Mouse (Mus musculus) stomach, postnatal 0 days (tissue): ENCODE data around the gene Vmn1r3. TPM values are rescaled to one million over a fixed set of nuclear protein-coding genes. Genes with fewer than 3 reads are reported as not detected.

ENCODE experiments used
- polyA plus RNA-seq: library from polyadenylated mRNA; unstranded; fragments of >200 nt; fragmentation: Nextera tagmentation; extraction: Ambion mirVana; gene quantifications from 2 replicates; pipeline ENCODE4 v1.2.1, GENCODE M21; 2015

The Vmn1r3 gene
- polyA plus RNA-seq, 1 experiment from 2014 or later, result not detected

Other genes starting within 250 kb of the Vmn1r3 start
- gene Vmn1r2, start 18.0 kb downstream of the Vmn1r3 start, polyA plus RNA-seq, result not detected in 2 replicates